Mouse (Mus musculus) lung, postnatal 0 days (tissue): ENCODE measurements at regions not wholly inside any gene's neighbourhood (a gene's known extent, or its start where the extent isn't known, plus 50 kb on each side); places are given as distances from the start of the nearest gene placed in this dataset.

ENCODE experiments used
- CTCF ChIP-seq: IDR thresholded peaks from 2 replicates; pipeline ENCODE4 v1.5.1; 2016; ENCODE audit warnings: antibody characterized with exemption, mild to moderate bottlenecking
- EP300 ChIP-seq: IDR thresholded peaks from 2 replicates; pipeline ENCODE4 v1.6.1; 2016; ENCODE audit warnings: antibody characterized with exemption, mild to moderate bottlenecking, control low read depth

- TF ChIP-seq CTCF (no peak), EP300 (no peak)
These were observed 410.6 kb downstream of the Gm45692 start for GRCm38 (mm10) chr8:26529921-26530320.
